Mouse (Mus musculus): Measurements from ENCODE around the gene Alx3.

The Alx3 gene

GRCm38 (mm10) chr3:107582875-107583767, 11.7 kb upstream of the Alx3 start:
- DNase-seq (ENCODE audit: inconsistent ontology term): peak; percentile 36

- DNase-seq (ENCODE audit: inconsistent ontology term): no peak
Measured at GRCm38 (mm10) chr3:107583893-107584292, 10.9 kb upstream of the Alx3 start.

DNA sequence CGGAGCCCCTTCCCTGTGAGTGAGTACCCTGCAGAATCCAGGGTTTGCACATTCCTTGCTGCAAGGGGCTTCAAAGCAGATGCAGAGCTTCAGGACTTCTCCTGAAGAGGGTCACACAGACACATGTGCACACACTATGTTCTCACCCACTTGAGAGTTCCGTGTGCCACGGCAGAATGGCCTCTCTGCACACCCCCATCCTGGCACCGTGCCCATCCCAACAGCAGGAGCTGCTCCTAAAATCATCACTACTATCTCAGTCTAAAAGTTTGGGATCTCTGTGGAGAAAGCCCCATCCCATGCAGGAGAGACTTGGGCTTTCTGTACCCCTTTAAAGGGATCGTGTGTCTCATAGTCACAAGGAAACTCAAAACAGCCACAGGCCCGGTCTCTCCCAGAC, 8.3 kb upstream of the Alx3 start:
- no peak for DNase-seq (ENCODE audit: inconsistent ontology term)

DNA sequence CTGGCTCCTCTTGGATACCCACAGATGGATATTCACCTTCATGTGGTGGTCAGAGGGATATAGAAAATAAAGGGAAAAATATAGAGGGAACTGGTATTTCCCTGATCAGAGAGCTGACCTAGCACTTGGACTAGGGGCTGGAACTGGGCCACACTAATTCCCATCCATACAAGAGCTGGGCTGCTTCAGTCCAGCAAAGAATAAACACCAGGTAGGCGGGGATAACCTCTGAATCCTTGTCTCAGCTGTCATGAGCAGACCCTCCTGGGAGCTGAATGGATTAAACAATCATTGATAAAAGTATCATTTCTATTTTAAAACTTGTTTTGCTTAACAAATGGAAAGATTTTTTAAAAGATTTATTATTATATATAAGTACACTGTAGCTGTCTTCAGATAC, 3.2 kb upstream of the Alx3 start:
- DNase-seq (ENCODE audit: inconsistent ontology term): no peak

DNA sequence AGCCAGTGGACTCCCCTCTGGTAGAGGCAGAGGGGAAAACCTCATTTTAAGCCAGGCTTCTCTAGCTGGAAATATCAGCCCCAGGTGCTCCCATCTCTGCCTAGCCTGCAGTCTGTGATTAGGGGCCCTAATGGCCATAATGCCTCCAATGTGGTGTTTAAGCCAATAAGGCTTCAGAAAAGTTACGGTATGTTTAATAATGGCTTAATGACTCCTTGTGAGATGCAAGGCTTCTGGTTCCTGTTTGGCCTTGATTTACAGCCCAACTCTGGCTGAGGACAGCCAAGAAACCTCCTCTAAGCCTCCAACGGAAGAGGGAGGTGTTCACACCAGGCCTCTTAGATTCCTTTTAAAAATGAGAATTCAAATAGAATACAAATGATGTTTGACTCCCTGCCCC, 1.2 kb upstream of the Alx3 start:
- DNase-seq (ENCODE audit: inconsistent ontology term): no peak

GRCm38 (mm10) chr3:107595264-107595937, 570 bp downstream of the Alx3 start:
- no peak for DNase-seq (ENCODE audit: inconsistent ontology term)

GRCm38 (mm10) chr3:107595938-107596461, 1.2 kb downstream of the Alx3 start:
- DNase-seq (ENCODE audit: inconsistent ontology term): no peak

DNA sequence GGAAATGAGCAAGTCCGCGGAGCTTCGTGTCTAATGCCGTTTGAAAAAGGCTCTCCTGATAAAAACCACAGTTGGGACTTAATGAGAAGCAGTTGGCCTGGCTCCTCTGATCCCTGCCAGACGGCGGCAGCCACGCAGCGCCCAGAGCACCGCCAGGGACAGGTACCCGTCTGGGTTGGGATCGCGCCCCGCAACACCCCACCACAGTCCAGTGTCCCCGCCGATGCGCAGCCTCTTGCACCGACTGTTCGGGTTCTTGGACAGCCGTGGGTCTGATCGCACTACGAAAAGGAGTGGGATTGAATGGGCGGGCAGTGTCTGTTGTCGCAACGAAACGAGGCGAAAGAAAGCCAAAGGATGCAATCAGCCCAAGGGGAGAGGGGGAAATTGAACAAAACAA, 1.7 kb downstream of the Alx3 start:
- DNase-seq (ENCODE audit: inconsistent ontology term): no peak

- DNase-seq (ENCODE audit: inconsistent ontology term): no peak
Measured at GRCm38 (mm10) chr3:107597134-107597533, 2.3 kb downstream of the Alx3 start.

- no peak for DNase-seq (ENCODE audit: inconsistent ontology term)
Measured at GRCm38 (mm10) chr3:107597586-107598389, 3.0 kb downstream of the Alx3 start.

DNA sequence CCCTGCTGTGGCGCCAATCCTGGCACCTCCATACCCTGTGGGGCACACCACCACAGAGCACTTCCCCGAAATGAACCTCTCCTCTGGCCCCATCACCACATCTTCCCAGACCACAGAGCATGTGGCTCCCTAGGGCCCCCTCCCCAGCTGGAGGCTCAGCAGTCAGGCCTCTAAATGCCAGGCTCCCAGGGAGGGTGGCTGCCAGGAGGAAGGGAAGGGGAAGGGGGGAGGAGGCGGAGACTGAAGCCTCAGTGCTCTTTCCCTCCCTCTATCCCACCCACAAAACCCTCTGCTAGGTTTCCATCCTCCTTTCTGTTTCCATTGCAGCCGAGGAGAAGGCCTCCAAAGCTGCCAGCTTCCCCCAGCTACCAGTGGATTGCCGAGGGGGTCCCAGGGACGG, 5.3 kb downstream of the Alx3 start:
- no peak for DNase-seq (ENCODE audit: inconsistent ontology term)

DNA sequence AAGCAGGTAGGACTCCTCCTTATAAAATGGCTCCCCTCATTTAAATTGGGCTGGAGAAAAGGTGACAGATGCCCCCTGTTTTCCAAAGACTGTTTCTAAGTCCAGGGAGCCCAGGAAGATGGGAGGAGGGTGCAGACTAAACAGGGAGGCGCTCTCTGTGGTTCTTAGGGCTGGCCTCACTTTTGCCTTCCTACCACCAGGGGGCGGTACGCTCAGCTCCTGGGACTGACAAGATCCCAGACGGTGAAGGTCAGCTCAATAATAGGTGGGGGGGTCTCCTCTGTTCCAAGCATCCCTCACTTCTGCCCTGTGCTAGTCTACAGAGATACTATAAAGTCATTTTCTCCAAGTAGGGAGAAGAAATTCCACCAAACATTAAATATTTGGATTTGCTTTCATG, 10.5 kb downstream of the Alx3 start:
- DNase-seq (ENCODE audit: inconsistent ontology term): peak; percentile 25

DNA sequence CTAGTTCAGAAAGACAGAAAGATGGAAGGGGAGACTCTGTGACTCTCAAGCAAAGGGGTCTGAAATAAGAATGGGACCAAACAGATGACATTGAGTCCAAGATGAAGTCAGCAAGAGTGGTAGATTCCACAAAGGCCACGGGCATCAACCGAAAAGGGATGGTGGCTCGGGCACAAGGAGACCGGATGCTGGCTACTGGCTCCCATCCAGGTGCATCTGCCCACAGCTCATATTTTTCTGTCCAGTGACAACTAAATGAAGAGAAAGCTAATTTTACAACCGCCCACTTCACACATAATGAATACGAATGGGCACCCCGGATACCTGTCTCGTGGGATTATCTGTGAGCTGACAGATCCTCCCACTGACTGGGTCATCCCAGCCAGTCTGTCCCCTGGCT, 12.4 kb downstream of the Alx3 start:
- no peak for DNase-seq (ENCODE audit: inconsistent ontology term)

GRCm38 (mm10) chr3:107608808-107609207, 14.0 kb downstream of the Alx3 start:
- no peak for DNase-seq (ENCODE audit: inconsistent ontology term)

- DNase-seq (ENCODE audit: inconsistent ontology term): no peak
Measured at GRCm38 (mm10) chr3:107609376-107609775, 14.5 kb downstream of the Alx3 start.

- no peak for DNase-seq (ENCODE audit: inconsistent ontology term)
Measured at GRCm38 (mm10) chr3:107611394-107611793, 16.6 kb downstream of the Alx3 start.

DNA sequence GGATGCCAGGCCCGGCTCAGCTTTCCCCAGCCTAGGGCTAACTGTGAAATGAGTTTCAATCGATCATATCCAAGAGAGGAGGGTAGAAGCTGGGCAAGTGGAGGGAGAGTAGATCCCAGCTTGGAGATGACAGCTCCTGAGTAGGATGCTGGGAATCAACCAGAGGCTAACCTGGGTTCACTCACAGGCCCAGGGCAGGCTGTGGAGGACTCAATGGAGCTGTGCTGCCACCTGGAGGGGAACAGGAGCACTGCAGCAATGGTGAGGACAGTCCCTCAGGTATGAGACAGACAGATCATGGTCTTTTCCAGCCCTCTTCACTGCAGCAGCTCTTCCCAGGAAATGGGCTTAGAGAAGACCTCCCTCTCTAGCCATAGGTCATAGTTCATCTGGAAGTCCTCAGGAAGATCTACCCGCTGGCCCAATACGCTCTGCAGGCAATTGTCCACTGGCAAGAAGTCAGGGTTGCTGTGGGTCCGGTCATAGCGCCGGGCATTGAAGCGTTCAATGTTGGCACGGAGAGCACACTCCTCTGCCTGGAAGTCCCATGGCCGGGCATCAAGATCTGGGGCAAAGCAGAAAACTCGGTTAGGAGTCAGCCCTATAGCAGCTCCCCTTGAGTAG, 18.2 kb downstream of the Alx3 start:
- peak; percentile 58 for DNase-seq (ENCODE audit: inconsistent ontology term)

GRCm38 (mm10) chr3:107617800-107618199, 23.0 kb downstream of the Alx3 start:
- DNase-seq (ENCODE audit: inconsistent ontology term): no peak

GRCm38 (mm10) chr3:107619911-107620310, 25.1 kb downstream of the Alx3 start:
- DNase-seq (ENCODE audit: inconsistent ontology term): no peak

- DNase-seq (ENCODE audit: inconsistent ontology term): no peak
Measured at GRCm38 (mm10) chr3:107621286-107622075, 26.6 kb downstream of the Alx3 start.

GRCm38 (mm10) chr3:107622537-107622936, 27.7 kb downstream of the Alx3 start:
- no peak for DNase-seq (ENCODE audit: inconsistent ontology term)
